Mouse (Mus musculus): ENCODE results near the gene Gm42674. TPM values are rescaled to one million over a fixed set of nuclear protein-coding genes. Genes with fewer than 3 reads are reported as not detected.

Gene Gm42674
- not detected for total RNA-seq (2021)
- long read RNA-seq, experiment 1, partial matches to known transcripts = 0 of 1 reads
- long read RNA-seq, experiment 1, other reads (novel, unspliced or antisense) = 1 of 1 reads
- long read RNA-seq, experiment 2 = 0 reads

DNA sequence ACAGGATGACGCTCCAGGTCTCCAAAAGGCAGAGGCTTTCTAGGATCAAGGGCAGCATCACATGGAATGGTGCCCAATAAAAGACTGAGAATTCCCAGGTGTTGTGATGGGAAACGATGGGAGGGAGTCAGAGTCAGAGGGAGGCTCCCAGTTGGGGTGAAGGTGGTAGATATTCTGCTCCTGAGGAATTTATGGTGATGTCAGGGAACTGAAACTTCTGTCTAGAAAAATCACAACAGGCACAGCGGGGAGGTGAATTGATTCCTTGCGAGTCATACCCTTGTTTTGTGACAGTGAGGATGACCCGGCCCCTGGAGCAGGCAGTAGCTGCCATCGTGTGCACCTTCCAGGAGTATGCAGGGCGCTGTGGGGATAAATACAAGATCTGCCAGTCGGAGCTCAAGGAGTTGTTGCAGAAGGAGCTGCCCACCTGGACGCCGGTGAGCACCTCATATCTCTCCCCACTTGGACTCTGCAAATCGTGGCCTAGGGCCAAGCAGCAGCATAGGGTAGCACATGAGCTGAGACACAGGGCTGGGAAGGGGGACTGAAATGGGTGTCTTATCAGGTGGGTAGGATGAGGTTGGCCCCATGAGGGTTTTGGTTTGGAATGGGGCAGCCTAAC, at the start of gene Gm42674:
TSS of gene Gm42674 (plus strand) at position 419 of the 625 bp plus-strand sequence.
- intact Hi-C loops (cut with DNase I) = no loop called here
- DNase-seq = no peak

DNA sequence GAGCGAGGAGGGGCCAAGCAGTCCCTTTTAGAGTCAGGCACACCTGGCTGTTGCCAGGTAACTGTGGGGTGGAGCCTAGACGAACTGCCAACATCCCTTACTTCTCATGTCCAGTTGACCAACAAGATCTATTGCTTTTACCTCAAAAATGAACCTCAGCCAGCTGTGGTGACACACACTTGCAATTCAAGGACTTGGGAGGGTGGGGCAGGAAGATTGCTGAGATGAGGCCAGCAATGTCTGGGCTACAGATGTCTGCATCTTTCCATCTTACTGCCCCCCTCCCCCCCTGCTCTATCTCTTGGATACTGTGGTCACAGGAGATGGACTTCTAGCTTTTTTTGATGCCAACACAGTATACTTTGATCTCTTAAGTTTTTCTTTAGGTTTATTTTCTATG, 49.5 kb upstream of the Gm42674 start:
- DNase-seq = no peak
- intact Hi-C loops (cut with DNase I) = no loop called here

DNA sequence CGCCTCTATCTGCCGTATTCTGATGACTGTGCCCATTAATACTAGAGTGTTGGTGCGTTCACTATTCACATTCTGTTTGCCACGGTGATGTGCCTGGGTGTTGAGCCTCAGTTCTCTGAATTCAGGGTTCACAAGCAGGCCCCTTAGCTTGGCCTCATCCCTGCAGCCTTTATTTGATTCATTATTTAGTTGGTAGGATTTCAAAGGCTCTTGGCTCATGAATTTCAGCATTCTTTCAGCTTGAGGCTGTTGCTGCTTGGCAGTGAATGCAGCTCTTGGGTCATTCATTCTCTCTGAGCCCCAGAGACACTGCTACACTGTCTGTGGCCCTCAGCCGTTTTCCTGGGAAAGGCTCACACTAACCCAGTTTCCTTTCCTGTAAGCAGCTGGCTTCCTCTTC, 45.8 kb upstream of the Gm42674 start:
- intact Hi-C loops (cut with DNase I) = no loop called here
- DNase-seq = no peak

DNA sequence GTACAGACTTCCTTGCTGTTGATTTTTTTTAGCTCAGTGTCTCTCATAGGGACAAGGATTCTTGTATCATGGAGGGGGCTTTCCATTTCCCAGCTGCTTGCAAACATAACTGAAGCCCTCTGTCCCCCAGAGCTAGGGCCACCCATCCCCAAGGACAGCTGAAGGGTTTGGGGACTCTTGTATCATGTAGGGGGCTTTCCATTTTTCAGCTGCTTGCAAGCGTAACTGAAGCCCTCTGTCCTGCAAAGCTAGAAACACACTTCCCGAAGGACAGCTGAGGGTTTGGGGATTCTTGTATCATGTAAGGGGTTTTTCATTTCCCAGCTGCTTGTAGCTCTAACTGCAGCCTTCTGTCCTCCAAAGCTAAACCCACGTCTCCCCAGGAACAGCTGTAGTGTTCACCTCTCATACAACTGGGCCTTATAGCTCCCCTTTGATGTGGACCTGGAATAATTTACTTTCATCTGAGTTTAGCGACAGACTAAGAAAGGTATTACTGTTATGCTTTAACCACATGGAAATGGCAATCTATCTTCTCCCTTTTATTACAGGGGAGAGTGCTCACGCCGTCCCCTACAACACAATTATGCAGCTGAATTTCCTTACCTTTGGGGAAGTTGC, 41.6 kb upstream of the Gm42674 start, which contains the start of gene S100a3:
TSS of gene S100a3 (plus strand) at position 571 of the 621 bp plus-strand sequence.
- intact Hi-C loops (cut with DNase I) = no loop called here
- DNase-seq = no peak

DNA sequence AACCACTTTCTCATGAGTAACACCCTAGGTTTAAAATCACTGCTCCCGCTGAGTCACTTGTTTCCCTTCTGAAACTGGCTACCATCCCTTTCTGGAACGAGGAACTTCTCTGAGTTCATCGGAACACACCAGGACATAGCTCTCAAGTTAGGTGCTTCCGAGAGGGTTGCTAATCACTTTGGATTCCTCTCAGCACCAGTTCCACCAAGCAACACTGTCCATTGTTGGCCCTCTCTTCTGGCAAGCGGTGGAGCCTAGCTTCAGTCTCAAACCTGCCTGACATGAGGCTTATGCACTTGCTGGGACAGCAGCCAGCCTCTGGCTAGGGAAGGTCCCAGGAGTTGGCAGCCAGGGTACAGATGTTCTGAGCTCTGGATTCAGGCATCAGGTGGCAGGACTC, 27.0 kb upstream of the Gm42674 start:
- DNase-seq = peak in 1 of 2 experiments; percentile 57
- intact Hi-C loops (cut with DNase I) = loop anchor here (5.0 kb wide), 1 partner anchor 32 kb away; no protein-coding TSS in a partner anchor

DNA sequence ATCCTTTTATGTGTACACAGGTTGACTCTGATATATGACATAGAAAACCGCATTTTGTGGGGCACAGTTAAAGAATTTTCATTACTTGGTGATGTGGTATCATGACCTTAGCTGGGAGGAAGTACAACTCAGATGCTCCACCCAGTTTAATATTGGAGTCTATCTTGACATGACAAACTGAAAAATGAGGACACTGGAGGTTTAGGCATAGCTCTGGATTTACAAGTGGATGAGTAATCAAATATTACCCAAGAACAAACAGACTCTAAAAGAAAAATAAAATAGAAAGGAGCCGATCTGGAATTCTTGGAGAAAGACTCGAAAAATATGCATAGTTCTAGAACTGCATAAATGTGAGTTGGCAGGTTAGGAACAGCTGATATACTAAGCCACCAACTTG, 26.4 kb upstream of the Gm42674 start:
- intact Hi-C loops (cut with DNase I) = loop anchor here (5.0 kb wide), 1 partner anchor 33 kb away; no protein-coding TSS in a partner anchor
- DNase-seq = no peak

DNA sequence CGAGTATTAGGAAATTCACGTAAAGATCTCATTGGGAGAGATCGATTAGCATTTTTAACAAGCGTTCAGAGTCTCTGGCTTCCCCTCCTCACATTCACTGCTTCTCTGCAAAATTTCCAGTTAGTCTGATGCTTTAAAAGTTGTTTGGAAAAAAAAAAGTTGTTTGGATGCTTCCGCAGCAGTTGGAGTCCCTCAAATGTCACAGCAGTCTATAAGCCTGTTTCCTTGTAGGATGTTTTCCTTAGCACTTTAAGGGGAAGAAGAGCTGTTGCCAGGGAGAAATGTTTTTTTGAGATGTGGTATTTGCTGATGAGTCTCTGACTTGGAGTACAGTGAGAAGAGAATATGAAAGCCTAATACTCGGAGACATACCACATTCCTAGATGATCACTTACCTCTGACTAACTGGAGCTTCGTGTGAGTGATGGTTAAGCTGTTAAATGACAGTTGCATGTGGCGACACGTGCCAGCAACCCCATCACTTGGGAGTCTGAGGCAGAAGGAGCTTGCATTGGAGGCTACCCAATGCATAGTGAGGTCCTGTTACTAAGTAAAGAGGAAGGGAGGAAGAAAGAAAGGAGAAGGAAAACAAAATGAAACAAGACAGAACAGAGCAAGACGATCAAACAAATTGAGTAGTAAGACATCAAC, 25.2 kb upstream of the Gm42674 start:
- DNase-seq = no peak
- intact Hi-C loops (cut with DNase I) = loop anchor here (5.0 kb wide), 1 partner anchor 34 kb away; no protein-coding TSS in a partner anchor

DNA sequence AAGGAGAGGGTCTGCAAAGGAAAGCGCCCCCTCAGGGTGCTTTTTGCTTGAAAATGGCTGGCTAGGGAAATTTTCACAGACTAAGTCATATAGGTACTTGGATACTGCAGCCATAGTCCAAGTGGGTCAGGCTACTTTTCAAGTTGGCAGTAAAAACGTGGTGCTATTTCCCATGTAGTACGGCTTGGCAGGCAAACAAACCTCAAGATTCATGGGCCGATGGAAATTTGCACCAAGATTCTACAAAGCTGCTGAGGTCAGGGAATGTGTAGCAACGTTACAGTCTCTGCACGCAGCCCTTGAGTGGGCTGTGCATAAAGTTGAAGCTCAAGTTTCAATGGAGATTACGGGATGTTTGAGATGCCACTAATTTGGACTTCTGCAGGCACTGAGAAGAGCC, 22.3 kb upstream of the Gm42674 start:
- no peak for DNase-seq
- intact Hi-C loops (cut with DNase I) = loop anchor here (5.0 kb wide), 1 partner anchor 37 kb away; no protein-coding TSS in a partner anchor

DNA sequence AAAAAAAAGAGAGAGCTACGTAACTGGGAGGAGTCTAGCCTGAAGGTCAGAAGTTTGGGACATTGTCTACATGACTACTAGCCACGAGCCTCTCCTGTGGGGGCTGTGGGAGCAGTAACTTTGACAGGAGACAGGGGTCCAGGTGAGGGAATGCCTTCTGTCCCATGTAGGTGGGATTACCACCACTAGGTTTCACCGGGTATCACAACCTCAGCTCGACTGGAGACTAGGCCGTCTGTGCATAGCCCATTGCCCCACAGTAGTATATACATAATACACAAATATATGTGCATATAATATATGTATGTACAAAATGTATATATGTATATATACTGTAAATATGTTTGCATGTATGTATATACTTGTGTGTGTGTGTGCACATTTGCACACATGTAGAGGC, 20.6 kb upstream of the Gm42674 start:
- intact Hi-C loops (cut with DNase I) = no loop called here
- DNase-seq = no peak

DNA sequence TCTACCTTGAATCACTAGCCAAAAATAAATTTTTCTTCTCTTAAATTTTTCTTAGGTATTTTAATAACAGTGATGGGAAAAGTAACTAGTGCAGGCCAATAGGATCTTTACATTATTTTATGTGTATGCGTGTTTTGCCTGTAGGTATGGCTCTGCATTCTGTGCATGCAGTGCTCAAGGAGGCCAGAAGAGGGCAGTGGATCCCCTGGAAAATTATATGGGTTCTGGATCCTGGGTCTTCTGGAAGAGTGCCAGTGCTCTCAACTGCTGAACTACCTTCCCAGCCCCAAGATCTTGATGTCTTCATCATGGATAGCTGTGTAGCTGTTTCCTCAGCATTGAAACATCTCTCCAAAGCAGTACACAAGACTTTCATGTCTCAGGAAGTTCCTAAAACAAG, 19.5 kb upstream of the Gm42674 start:
- DNase-seq = no peak
- intact Hi-C loops (cut with DNase I) = no loop called here

DNA sequence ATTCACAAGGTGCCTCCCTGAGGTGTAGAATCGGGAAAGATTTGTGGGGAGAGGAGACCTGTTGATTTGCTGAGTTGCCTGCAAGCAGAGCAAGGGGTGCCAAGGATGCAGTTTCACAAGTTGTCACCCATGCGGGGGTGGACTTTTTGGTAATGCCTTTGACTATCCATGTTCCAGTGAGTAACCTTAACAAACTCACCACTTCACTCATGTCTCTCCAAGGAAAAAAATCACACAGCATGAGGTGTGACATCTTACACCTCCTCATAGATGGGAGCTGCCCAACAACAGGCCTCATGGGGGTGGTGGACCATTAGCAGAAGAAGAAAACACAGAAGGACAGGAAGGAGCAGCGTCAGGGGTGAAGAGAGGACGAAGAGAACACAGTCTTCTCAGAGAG, 19.1 kb upstream of the Gm42674 start:
- no peak for DNase-seq
- intact Hi-C loops (cut with DNase I) = no loop called here

DNA sequence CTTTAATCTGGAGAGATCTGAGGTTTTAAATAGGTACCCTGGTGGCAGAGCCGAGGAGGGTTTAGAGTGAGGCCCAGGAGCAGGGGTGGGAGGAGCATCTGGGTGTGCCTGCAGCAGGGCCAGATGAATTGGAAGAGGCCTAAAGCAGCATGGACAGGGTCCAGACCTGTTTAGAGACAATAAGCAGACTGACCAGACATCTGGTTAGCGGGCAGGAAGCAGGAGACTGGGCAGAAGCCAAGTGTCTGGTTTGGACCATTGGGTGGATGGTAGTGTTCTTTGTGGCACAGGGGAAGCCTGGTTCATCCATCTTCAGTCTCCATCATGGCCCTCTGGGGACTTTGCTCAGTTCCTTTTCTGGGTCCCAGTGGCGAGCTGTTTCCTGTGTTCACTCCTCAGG, 17.8 kb upstream of the Gm42674 start:
- peak in 1 of 2 experiments; percentile 12 for DNase-seq
- intact Hi-C loops (cut with DNase I) = no loop called here

DNA sequence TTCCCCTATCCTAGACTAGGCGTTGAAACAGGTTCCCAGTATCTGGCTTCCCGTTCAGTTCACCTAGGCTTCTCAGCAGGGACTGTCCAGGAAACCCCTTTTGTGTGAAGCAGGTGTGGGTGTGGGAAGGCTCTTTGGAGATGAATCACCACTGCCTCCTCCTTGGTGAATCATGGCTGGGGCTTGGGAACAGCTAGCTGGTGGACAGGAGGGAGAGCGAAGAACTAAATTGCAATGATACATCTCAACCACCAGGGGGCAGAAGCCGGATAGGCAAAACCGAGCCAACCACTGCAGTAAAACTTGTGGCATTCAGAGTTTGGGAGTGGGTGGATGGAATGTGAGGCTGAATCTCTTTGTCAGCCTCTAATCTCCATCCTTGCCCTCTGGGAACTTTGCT, 16.1 kb upstream of the Gm42674 start:
- DNase-seq = peak; percentile 50 to 63
- intact Hi-C loops (cut with DNase I) = no loop called here

DNA sequence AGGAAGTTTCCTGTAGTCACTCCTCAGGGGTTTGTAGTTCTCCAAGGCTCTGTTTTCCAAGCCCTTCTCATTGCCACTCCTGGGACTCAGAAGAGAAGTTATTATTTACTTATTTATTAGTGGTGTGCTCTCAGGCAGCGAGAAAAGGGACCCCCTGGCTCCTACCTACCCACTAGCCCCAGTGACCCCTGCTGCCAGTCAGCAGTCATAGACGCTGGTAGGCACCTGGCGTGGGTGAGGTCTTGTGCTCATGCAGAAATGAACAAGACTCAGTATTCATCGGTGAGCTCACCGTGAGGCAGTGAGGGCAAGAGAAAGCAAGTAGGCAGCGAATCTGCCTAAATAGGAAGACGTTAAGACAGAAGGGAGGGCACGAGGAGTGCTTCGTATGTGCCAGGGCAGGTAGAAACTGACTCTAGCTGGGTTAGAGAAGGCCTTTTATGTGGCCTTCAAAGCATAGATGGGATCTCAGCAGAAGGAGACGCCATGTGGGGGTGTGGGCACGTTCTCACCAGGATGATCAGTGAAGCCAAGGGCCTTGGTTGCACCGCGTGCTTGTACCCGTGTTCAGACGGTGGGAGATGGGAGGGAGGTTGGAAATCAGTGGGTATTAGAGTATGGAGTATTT, 15.6 kb upstream of the Gm42674 start:
- DNase-seq = no peak
- intact Hi-C loops (cut with DNase I) = loop anchor here (2.0 kb wide), 1 partner anchor 29 kb away; no protein-coding TSS in a partner anchor

DNA sequence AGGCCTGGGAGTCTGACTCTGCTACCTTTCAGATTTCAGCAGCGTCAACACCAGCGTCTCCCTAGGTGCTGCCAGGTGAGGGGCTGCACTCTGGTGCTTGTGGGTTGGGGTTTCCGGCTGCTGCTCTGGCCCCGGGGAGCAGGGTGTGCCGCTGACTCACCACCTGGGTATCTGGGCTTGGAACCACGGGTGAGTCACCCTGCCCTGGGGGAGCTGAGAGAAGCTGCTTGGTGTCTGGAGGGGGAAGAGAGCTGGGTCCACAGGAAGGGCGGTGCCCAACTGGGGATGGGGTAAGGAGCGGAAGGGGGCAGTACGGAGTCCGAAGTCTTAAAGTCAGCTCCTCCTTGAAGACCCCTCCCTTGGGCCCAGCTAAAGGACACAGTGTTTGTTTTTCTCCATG, 14.8 kb upstream of the Gm42674 start:
- DNase-seq = peak; percentile 77 to 78
- intact Hi-C loops (cut with DNase I) = loop anchor here (2.0 kb wide), 1 partner anchor 28 kb away; no protein-coding TSS in a partner anchor

DNA sequence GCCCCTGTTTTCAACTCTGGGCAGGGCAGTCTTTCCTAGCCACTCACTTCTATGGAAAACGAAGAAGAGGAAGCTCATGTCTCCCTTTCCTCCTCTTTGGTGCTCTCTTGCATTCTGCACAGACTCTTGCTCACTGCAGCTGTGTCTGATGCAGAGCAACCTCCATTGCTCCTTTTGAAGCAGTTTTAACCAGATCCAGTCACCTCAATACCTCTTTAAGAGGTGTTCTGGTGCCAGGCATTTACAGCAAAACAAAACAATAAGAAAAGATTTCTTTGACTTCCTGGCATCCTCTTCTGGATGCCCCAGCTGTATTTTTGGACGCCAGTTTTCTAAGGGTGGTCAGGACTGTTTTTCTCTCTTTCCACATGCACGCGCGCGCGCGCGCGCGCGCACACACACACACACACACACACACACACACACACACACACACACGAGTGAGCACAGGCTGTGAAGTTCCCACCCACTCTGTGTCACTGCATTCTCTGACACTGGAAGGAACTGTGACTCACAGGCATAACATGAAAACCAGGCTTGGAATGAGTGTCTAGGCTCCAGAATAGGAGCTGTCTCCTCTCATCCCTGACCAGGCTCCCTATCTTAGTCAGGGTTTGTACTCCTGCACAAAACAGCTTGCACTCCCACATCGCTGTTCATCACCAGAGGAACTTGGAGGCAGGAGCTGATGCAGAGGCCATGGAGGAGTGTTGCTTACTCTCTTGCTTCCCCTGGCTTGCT, 14.2 kb upstream of the Gm42674 start:
- intact Hi-C loops (cut with DNase I) = loop anchor here (2.0 kb wide), 1 partner anchor 27 kb away; no protein-coding TSS in a partner anchor
- DNase-seq = peak in 1 of 2 experiments; percentile 12

DNA sequence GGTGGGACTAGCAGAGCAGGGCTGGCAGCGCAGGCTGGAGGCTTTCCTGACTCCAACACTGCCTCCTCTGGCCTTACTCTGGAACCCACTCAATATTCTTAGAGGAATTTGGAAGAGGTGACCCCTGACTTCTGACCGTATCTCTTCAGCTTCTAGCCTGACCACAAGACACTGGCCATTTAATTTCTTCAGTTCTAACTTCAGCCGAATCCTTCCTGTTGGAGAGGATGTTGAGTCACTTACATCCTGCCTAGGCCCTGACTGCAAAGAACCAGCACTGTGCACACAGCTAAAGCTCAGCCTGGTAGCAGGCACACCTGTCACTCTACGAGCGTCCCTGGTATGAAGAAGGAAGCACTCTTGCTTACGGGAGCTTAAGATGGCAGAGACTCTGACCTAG, 12.3 kb upstream of the Gm42674 start:
- intact Hi-C loops (cut with DNase I) = no loop called here
- DNase-seq = no peak

DNA sequence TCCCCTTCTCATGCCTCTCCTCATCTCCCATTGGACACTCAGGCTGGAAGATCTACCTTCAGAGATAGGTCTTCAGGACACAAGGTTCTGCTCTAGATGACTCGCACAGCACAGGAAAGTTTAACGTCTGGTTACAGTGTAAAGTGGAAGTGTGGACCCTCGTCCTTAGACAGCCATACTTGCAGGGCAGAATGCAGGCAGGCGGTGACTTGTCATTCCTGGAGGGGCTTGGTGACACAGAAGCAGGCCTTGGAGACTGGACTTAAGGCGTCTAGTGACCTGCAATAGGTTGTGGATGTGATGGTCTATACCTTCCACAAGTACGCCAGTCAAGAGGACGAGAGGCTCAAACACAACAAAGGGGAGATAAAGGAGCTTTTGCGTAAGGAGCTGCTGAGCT, 11.8 kb upstream of the Gm42674 start, which contains the start of gene S100a2:
TSS of gene S100a2 (plus strand) at position 301 of the 400 bp plus-strand sequence.
- intact Hi-C loops (cut with DNase I) = no loop called here
- no peak for DNase-seq

DNA sequence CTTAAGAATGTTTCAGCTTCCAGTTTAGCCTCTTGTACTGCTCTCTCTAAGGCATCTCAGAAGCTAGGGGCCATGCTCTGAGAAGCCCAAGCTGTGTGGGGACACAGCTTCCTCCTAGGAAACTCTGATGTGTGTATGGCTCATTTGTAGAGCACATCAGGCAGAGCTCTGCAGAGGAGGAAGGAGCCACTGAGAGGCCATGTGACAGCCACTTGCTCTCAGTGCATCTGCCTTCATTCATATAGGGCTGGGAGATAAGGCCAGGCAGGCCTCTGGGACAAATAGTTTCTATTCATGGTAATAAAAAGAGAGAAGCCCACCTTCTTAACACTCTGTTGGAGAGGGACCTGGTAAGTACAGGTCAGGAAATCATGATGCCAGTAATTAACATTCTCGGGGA, 7.2 kb upstream of the Gm42674 start:
- DNase-seq = no peak
- intact Hi-C loops (cut with DNase I) = no loop called here

DNA sequence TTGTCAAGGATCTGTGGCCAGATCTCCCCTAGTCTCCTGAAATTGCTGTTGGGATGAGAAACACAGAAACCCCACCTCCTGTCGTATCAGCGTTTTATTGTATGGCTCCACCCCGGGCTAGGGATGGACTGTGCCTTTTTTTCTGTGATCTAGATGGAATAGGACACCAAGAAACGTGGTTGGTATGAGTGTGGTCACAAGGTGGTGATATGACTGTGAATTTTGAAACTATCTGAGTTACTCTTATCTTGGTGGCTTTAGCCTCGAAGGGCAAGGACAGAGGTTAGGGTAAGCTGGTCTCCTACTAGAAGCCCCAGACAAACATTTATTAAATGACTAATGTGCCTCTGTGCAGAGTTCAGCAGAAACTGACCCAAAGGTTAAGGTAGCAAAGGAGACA, 6.1 kb upstream of the Gm42674 start:
- intact Hi-C loops (cut with DNase I) = no loop called here
- no peak for DNase-seq

All from gastrocnemius, postnatal 36 days (tissue).